Mouse (Mus musculus): Measurements from ENCODE around the gene Gon7. TPM values are rescaled to one million over a fixed set of nuclear protein-coding genes. Genes with fewer than 3 reads are reported as not detected.
A peak's percentile ranks its signal among the peaks of the same experiment; 100 is the strongest.

Gon7 gene
- polyA plus RNA-seq, 1 experiment = 11.0 TPM

- Histone ChIP-seq H3K27me3 (ENCODE audit: control insufficient read depth, insufficient read depth, low read length) (no peaks in the 10 kb centered on the region), H3K4me3 (ENCODE audit: control insufficient read depth, low read depth, low read length) (peak overlapping the region; percentile 94), H3K4me1 (ENCODE audit: control insufficient read depth, insufficient read depth, low read length) (peaks cover 7% of the 10 kb centered on the region; the same call in 1 of the 2 replicates), H3K27ac (ENCODE audit: control insufficient read depth, insufficient read depth, low read depth, low read length) (peak overlapping the region; percentile 96), H3K36me3 (ENCODE audit: control insufficient read depth, insufficient read depth, low read length) (no peaks in the 10 kb centered on the region)
- TF ChIP-seq CTCF (IDR thresholded peaks at IDR 0.05; ENCODE audit: control insufficient read depth, insufficient read depth, insufficient replicate concordance, low read depth, low read length) = no peak
- TF ChIP-seq POLR2A (IDR thresholded peaks at IDR 0.05; ENCODE audit: control insufficient read depth, low read depth, low read length) = no peak
Measured at GRCm38 (mm10) chr12:102743036-102743588, 14.5 kb downstream of the Gon7 start.

GRCm38 (mm10) chr12:102742056-102742455 lies 15.5 kb downstream of the Gon7 start:
- Histone ChIP-seq H3K4me3 (ENCODE audit: control insufficient read depth, low read depth, low read length) (peak overlapping the region; percentile 46), H3K4me1 (ENCODE audit: control insufficient read depth, insufficient read depth, low read length) (peaks cover 7% of the 10 kb centered on the region; the same call in 1 of the 2 replicates), H3K27me3 (ENCODE audit: control insufficient read depth, insufficient read depth, low read length) (no peaks in the 10 kb centered on the region), H3K36me3 (ENCODE audit: control insufficient read depth, insufficient read depth, low read length) (no peaks in the 10 kb centered on the region), H3K27ac (ENCODE audit: control insufficient read depth, insufficient read depth, low read depth, low read length) (no peak overlapping the region)
- TF ChIP-seq CTCF (IDR thresholded peaks at IDR 0.05; ENCODE audit: control insufficient read depth, insufficient read depth, insufficient replicate concordance, low read depth, low read length) (no peak), POLR2A (IDR thresholded peaks at IDR 0.05; ENCODE audit: control insufficient read depth, low read depth, low read length) (no peak)

GRCm38 (mm10) chr12:102740285-102740684 lies 17.3 kb downstream of the Gon7 start:
- Histone ChIP-seq H3K36me3 (ENCODE audit: control insufficient read depth, insufficient read depth, low read length) (no peaks in the 10 kb centered on the region), H3K27me3 (ENCODE audit: control insufficient read depth, insufficient read depth, low read length) (no peaks in the 10 kb centered on the region), H3K4me3 (ENCODE audit: control insufficient read depth, low read depth, low read length) (no peak overlapping the region), H3K27ac (ENCODE audit: control insufficient read depth, insufficient read depth, low read depth, low read length) (no peak overlapping the region), H3K4me1 (ENCODE audit: control insufficient read depth, insufficient read depth, low read length) (peaks cover 7% of the 10 kb centered on the region; the same call in 1 of the 2 replicates)
- TF ChIP-seq CTCF (IDR thresholded peaks at IDR 0.05; ENCODE audit: control insufficient read depth, insufficient read depth, insufficient replicate concordance, low read depth, low read length) (no peak), POLR2A (IDR thresholded peaks at IDR 0.05; ENCODE audit: control insufficient read depth, low read depth, low read length) (no peak)

- no peak for TF ChIP-seq POLR2A (IDR thresholded peaks at IDR 0.05; ENCODE audit: control insufficient read depth, low read depth, low read length)
- no peak for TF ChIP-seq CTCF (IDR thresholded peaks at IDR 0.05; ENCODE audit: control insufficient read depth, insufficient read depth, insufficient replicate concordance, low read depth, low read length)
- Histone ChIP-seq H3K27ac (ENCODE audit: control insufficient read depth, insufficient read depth, low read depth, low read length) (no peak overlapping the region), H3K4me3 (ENCODE audit: control insufficient read depth, low read depth, low read length) (no peak overlapping the region), H3K27me3 (ENCODE audit: control insufficient read depth, insufficient read depth, low read length) (no peaks in the 10 kb centered on the region), H3K36me3 (ENCODE audit: control insufficient read depth, insufficient read depth, low read length) (no peaks in the 10 kb centered on the region), H3K4me1 (ENCODE audit: control insufficient read depth, insufficient read depth, low read length) (peaks cover 4% of the 10 kb centered on the region; the same call in 1 of the 2 replicates)
Measured at GRCm38 (mm10) chr12:102739096-102739495, 18.5 kb downstream of the Gon7 start.

- TF ChIP-seq CTCF (IDR thresholded peaks at IDR 0.05; ENCODE audit: control insufficient read depth, insufficient read depth, insufficient replicate concordance, low read depth, low read length) (peak; percentile 84; the same call in 1 of the 2 replicates), POLR2A (IDR thresholded peaks at IDR 0.05; ENCODE audit: control insufficient read depth, low read depth, low read length) (no peak)
Measured at GRCm38 (mm10) chr12:102733381-102733780, 24.2 kb downstream of the Gon7 start.

GRCm38 (mm10) chr12:102730798-102731619 lies 26.6 kb downstream of the Gon7 start:
- Histone ChIP-seq H3K4me1 (ENCODE audit: control insufficient read depth, insufficient read depth, low read length) (peaks cover 10% of the 10 kb centered on the region), H3K27me3 (ENCODE audit: control insufficient read depth, insufficient read depth, low read length) (no peaks in the 10 kb centered on the region), H3K27ac (ENCODE audit: control insufficient read depth, insufficient read depth, low read depth, low read length) (no peak overlapping the region), H3K4me3 (ENCODE audit: control insufficient read depth, low read depth, low read length) (peak overlapping the region; percentile 78), H3K36me3 (ENCODE audit: control insufficient read depth, insufficient read depth, low read length) (no peaks in the 10 kb centered on the region)
- TF ChIP-seq CTCF (IDR thresholded peaks at IDR 0.05; ENCODE audit: control insufficient read depth, insufficient read depth, insufficient replicate concordance, low read depth, low read length) (no peak), POLR2A (IDR thresholded peaks at IDR 0.05; ENCODE audit: control insufficient read depth, low read depth, low read length) (no peak)

More at GRCm38 (mm10) chr12:102733381-102733780, 24.2 kb downstream of the Gon7 start:
- Histone ChIP-seq H3K4me1 (ENCODE audit: control insufficient read depth, insufficient read depth, low read length) (peaks cover 10% of the 10 kb centered on the region), H3K36me3 (ENCODE audit: control insufficient read depth, insufficient read depth, low read length) (no peaks in the 10 kb centered on the region), H3K27me3 (ENCODE audit: control insufficient read depth, insufficient read depth, low read length) (no peaks in the 10 kb centered on the region), H3K27ac (ENCODE audit: control insufficient read depth, insufficient read depth, low read depth, low read length) (no peak overlapping the region), H3K4me3 (ENCODE audit: control insufficient read depth, low read depth, low read length) (peak overlapping the region; percentile 18; the same call in 1 of the 2 replicates)

Measured in testis, adult 2 months (tissue).